Mouse (Mus musculus) spleen, postnatal 4 days (tissue): ENCODE measurements at regions not wholly inside any gene's neighbourhood (a gene's known extent, or its start where the extent isn't known, plus 50 kb on each side); places are given as distances from the start of the nearest gene placed in this dataset.

Experiments used
- DNase-seq, 2 experiments: peaks; one replicate each; pipeline ENCODE4 v3.0.0; 2022; ENCODE audit warnings: low spot score in 2 of 2

DNA sequence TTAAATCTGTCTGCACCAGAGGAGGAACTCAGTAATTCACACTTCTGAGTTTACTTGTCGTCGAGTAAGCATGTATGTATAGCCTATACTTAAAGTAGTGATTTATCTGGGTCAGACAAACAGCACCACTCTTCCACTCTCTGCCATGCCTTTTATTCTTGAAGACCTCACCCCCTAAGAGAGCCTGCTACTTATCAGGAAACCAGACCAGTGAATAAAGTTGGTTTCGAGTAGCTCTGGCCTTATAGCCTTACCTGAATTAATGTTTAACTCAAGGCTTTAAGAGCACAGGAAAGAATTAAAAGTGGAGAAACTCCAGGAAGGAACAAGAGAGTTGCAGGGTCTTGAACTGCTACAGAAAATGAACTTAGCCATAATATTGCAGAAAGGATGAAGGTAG lies 398.1 kb downstream of the Lmo4 start:
- DNase-seq = no peak

DNA sequence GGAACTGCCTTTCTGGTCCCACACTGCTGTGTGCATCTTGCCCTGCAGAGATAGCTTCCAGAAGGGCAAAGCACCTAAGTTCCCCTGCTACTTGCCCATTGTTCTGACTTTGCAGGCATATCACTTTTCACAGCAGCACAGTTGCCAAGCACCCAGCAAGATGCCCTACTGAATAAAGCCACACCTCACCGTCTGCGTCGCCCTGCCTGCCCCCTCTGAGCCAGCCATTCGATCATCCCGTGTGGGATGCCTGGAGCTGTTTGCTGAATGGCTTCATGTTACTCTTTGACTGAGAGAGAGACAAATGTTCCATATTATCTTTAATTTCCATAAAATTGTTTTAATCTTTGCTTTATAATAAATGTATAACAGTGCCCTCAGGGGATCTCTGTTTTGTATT lies 407.2 kb downstream of the Lmo4 start:
- DNase-seq = no peak

DNA sequence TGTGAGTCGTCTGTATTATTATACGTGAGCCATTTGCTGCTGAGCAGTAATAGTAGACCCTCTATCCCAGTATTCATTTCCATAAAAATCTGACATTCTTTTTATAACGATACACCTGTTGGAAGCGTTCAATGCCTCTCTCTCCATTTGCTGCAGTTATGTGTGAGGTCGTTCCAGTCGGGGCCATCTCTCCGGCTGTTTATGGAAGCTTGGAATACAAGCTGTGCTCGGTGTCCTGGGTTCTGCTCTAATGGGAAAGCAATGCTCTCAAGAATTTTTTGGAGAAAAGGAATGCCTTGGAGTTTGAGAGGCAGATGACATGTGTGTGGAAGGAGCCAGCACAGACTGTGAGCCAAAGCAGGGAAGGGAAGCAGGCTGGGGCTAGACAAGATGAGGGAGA lies 414.1 kb downstream of the Lmo4 start:
- DNase-seq = no peak

DNA sequence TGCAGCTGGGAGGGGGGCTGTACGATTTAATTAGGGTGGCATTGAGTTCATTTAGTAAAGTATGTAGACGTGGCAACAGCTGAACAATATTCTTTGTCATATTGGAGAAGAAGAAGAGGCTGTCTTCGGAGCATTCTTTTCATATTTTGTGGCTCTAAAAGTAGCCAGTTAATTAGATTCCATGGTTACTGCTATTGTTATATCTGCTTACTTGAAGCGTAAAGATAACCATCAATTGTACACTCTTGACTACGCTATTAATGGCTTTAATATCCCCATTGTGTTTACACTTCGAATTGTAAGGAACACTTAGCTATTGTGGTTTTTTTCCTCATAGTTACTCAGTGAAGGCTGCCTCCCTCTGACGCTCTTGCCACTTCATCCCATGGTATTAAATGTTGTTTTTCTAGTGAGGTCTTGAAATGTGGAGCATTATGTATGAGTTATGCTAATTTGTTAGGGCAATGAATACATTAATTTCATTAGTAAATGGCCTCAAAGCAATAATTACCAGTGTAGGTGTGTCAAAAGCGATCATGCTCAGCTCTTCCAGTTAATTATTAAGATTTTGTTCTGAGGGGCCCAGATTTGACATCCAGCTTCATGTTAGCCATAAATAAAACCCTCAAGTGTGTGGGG lies 415.0 kb downstream of the Lmo4 start:
- DNase-seq = no peak

DNA sequence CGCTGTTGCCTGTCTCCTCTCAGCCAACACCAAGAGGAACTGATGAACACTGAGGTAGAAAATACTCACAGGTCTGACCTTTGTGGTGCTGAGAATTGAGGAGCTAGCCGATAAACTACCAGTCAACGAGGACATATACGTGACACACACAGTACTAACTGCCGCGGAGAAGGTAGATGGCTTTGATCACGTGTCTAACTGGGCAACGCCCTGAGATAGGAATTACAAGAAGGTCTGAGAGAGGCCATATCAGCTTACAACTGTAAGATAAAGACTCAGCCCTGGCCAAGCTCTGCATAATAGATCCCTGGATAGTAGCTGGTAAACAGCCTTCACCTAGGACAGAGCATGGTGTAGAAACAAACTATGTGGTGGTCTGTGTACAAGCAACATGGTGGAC lies 418.1 kb downstream of the Lmo4 start:
- no peak for DNase-seq

DNA sequence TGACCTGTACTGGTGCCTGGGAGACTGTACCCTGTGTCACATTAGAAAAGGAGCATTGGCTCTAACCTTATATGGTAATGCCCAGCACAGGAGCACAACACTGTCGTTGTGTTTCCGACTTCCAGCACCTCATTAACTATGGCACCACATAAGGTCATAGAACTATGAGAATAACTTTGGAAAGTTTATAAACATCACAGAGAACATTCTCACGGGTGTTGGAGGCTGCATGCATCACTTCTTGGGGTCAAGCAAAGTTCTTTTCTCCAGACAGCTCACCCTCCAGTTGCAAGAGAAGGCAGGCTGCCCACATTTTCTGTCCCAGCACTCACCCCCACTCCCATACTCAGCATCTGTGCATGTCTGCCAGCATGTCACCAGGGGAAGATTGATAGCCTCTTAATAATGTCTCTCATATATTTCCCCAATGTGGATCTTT lies 420.6 kb downstream of the Lmo4 start:
- DNase-seq = no peak

DNA sequence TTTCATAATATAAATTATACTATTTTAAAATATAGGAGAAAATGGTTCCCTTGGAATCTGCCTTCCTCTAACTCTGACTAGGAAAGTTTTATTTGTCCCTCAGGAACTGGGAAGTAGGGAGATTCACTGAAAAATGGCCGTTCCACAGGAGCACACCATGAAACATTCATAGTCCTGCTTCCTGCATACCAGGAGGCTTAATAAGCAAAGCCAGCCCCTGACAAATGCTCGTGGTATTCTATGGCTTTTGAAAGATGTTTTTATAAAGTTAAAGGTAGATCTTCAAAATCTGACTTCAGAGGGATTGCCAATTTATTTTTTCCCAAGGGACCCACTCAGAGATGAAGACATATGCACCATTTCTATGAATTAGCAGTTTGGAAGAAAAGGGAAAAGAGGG lies 426.9 kb downstream of the Lmo4 start:
- DNase-seq = no peak

DNA sequence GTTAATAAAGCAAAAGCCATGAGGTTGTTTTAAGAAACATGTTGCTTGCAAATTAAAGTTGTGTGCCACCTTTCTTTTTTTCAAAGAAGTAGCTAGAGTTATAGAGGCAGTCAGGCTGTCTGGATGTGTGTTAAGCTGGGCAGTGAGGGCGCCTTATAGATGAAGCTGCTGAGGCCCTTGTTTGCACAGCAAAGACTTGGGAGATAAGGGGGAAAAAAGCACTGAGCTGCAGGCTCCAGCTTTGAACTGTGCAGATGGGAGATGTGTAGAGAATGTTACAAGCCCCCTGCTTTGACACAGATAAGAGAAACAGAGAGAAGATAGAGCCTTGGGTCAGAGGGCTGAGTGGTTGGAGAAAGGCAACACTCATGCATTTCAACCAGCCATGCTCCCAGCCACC lies 445.7 kb downstream of the Lmo4 start:
- DNase-seq = no peak

DNA sequence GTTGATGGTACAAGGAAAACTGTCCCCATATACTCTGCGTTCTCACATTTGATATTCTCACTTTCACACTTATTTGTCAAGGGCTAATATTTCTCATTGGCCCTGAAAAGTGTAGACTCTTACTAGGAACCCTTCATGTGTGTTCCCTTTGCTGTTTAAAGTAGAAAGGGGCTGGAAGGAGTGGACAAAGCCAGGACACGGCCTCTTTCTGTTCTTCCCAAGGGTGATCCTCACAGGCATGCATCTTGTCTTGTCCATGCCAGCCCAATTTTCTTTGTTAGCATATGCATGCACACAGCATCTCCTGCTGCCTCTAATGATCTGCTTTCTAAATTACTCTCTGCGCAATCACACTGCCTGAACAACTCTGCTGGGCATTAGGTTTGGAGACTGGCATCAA lies 451.8 kb downstream of the Lmo4 start:
- DNase-seq = no peak

DNA sequence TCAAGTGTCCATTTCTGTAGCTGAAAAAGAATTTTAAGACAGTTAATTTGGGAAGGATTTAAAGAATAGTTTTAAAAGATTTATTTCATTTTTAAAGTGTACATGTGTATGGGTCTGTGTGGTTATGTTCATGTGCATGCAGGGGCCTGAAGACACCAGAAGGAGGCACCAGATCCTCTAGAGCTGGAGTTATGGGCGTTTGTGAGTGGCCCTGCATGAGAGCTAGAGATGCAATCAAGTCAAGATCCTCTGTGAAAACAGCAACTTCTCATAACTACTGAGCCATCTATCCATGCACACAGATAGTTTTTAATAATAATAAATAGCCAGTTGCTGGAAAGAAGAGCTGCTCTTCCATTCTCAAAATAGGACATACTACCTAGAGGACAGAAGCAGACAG lies 452.4 kb downstream of the Lmo4 start:
- DNase-seq = no peak

DNA sequence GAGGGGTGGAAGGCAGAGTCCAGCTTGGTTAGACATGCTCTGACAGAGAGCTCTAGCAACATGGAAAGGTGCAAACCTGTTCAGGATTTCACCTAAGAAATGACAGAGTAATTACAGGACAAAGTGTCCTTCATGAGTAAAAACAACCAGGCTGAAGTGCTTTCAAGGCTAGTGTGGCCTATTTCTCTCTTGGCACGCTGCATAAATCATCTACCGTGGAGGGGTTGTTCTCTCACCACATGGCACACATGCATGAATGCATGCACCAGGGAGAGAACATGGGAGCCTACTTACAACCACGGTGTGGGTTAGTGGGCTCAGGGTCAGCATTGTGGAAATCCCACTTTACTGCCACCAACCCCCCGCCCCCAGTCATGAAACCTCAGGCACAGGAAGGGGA lies 454.9 kb downstream of the Lmo4 start:
- no peak for DNase-seq

DNA sequence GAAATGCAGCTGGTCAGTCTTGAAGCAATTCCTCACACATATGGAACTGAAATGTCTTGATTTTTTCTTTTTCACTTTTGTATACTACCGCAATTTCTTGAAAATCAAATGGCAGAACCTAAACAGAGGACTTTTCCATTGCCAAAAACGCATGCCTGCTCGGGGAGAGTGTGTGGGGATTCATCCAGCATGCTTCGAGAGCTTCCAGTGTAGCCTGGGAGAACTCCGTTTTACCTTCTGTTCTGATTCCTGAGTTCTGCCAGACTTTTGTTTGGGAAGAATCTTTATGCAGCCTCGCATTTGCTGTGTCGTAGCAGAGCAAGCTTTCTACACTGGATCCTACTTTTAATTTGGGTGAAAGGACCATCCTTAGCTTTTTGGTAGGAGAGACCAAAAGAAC lies 461.4 kb downstream of the Lmo4 start:
- DNase-seq = no peak

DNA sequence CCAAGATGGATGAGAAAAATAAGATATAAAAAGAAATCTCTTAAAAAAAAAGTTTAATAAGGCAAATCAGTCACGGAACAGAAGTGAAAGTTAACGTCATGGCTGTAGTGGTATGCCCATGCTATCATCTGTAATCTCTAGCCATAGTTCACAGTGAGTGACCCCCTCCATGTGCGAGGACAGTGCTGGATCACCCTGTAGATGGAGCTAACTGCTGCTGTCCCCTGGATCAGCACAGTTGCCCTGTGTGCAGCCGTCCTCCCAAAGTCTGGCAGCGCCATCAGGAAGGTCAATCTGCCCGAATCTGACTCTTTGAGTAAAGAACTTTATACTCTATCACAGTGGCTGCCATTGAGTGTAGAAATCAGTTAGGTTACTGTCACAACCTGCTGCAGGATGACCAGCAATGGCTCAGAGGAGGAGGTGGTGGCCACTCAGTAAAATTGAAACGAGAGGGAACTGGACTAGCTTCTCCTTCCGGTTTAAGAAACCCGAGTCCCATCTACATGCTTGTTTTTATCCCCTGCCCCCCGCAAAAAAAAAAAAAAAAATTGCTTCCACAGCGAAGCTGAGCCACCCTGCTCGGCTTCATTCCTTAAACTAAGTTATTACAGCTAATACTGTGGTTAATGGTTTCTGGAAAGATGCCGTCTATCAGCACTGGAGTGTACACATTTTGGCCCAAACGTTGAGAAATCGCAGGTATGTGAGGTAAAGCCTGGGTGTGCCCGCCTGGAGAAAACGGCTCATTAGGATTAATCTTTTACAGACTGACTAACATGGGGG lies 462.0 kb downstream of the Lmo4 start:
- no peak for DNase-seq

DNA sequence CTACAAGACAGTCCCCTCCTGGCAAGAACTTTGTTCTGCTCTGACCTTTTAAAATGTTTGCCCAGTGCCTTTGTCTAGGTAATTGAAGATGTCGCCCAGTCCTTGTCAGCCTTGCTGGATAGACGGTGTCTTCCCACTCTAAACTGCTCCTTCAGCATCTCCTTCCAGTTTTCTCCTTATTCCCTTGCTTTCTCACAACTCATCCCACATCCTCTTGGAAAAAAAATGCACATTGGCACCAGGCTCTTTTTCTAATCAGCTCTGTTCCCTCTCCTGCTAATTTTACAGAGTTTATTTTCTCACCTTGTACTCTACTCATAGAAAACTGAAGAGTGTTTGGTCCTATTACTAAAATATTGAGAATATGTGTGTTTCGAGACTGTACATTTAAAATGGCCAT lies 466.3 kb downstream of the Lmo4 start:
- no peak for DNase-seq

DNA sequence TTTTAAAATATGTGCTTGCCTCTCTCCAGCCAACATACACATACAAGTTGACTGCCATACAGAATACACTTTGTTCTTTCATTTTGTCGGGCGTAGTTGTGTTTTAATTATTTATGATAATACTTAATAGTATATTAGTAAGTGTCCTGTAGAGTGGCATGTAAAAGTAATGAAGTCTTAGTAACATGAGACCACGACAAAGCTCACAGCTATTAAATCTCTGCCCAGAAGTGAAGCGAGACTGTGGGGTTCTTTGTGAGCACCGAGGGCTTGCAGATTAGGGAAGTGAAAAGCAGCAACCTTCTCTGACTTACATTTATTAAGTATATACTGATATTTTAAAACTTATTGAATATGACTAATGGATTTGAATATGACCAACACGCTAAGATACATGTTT lies 467.2 kb downstream of the Lmo4 start:
- DNase-seq = no peak

DNA sequence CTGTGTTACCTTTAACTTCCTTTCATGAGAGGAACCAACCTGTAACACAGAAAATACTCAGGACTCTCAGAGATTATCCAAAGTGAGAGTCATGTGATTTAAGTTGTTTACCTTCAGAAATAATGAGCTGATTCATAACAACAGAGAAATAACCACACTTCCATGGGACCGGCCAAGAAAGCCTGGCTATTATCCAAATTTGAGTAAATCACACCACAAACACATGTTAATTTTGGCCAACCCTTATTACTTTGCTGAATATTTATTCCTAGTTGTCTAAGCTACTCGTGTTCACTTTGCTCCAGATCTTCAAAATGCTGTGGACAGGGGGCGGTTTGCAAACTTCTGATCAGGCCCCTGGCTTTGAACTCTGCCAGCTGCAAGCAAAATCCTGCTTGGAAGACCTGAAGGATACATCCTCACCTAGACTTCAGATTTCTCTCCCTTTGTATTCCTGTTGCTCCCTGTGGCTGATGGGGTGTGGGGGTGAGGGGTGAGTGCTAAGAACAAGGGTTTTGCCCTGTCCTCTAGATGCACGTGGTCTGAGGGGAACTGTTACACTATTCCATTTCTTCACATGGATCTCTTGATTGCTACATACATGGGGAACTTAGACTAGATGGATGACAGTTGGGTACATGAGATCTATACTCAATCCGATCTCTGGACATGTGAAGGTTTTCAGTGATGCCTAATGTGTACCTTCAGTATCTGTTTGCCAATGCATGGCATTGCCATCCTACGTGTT lies 468.2 kb downstream of the Lmo4 start:
- DNase-seq = no peak

DNA sequence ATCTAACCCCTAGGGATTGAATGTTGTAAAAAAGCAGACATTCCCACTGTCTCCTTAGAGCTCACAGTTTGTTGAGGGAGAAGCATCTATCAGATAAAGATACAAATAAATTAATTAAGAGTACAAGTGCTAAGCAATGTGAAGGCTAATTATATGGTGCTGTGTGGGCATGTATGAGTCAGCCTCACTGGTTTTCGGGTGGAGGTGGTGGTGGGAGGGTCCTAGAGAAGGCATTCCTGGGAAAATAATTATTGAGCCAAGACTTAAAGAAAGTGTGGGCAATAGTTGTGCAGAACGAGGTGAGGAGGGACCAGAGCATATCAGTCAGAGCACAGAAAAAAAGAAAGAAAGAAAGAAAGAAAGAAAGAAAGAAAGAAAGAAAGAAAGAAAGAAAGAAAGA lies 470.2 kb downstream of the Lmo4 start:
- no peak for DNase-seq

DNA sequence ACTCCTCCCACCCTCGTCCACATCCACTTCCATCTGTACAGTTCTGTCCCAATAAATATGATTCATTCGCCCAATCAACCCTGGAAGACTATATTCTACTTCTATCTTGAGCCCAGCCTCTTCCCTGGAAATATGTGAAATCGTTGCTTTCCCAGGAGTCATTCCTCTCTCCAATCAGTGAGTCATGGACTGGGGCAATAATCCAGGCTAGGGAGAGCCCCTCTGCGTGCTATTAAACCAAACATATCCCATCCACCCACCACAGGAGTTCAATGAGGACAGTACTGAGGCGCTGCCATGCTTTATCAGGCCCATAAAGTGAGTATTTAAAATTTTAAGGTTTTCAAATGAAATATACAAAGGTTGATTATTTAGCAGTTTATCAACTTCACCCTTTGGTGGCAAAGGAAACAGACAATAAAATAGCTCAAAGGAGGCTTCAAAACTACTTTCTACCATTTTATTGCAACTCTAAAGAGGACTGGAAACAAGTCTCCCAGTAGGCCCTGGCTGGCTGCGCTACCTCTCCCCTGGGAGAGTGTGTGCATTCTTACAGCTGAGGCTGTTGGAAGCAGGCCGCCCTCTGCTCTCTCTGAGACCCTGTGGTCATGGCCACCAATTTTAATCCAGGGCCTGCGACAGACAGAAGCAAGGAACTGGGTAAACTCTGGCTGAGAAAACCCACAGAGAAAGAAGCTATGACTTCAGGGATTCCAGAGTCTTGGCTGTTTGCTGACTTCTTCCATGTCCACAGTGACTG lies 471.9 kb downstream of the Lmo4 start:
- DNase-seq = no peak

DNA sequence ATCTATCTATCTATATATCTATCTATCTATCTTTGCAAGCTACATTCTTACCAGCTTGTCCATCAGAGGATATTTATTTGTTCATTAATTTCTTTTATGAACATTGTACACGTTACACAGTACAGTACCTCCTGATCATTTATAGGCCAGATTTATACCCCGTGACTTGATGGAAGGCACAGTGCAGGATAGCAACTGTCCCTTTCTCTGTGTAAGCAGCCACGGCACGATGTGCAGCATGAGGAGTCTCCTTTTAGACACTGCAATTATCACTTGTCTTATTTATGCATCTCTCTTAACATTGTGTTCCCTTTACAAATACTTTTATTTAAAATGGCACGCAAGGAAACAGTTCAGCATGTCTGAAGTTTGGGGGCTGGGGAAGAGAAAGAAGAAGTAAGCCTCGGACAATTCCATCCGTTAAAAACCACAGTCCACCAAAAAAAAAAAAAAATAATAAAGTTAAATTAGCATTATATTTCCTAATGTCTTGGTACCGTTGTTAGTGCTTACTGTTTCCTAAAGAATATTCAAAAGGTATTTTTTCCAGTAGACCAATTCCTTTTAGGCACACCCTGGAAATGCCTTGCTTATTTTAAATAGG lies 475.4 kb downstream of the Lmo4 start:
- DNase-seq = no peak

DNA sequence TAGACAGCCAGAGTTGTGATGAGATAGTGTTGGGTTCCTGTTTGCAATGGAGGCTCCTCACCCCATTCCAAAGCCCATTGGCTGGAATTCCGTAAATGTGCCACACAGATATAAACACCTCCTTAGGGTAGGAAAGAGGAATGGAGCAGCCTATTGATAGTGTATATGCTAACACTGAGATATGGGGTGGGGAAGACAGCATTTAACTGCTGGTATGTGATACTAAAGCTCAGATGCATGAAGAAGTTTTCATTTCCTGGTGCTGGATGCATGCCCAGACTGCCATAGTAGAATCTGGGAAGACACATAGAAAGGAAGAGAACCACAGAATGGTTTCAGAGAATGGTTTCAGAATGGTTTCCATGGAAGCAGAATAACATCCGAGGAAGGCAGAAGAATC lies 482.4 kb downstream of the Lmo4 start:
- DNase-seq = no peak

DNA sequence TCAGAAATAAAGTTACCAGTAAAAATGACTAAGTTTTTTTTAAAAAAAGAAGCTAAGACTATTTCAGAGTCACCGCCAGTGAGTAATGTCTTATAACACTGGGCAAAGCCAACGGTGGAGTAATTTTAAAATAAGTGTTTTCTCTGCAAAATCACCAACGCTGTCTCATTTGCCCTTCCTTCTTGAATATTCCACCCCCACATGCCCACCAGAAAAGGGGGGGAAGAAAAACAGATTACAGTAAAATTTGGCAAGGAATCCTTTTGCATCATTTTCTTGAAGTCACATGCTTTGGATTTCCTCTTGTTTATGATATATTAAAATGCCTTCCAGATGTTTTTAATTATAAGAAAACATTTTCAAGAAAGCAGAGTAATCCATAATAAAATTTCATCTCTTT lies 482.9 kb downstream of the Lmo4 start:
- no peak for DNase-seq

DNA sequence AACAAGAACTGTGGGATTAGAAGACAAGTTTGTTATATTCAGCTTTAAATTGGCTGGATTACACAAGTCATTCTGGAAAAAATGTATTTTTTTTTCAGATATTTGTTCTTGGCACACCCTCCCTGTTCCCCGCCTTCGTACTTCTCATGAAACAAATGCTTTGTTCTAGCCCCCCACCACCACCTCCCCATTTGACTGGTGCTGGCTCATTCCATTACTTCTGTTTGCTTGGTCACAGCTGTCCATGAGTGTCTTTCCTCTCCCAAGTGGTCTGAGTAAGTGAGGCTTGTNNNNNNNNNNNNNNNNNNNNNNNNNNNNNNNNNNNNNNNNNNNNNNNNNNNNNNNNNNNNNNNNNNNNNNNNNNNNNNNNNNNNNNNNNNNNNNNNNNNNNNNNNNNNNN lies 491.8 kb downstream of the Lmo4 start:
- DNase-seq = no peak
